Mouse (Mus musculus): ENCODE measurements at regions not wholly inside any gene's neighbourhood (a gene's known extent, or its start where the extent isn't known, plus 50 kb on each side); places are given as distances from the start of the nearest gene placed in this dataset.

DNA sequence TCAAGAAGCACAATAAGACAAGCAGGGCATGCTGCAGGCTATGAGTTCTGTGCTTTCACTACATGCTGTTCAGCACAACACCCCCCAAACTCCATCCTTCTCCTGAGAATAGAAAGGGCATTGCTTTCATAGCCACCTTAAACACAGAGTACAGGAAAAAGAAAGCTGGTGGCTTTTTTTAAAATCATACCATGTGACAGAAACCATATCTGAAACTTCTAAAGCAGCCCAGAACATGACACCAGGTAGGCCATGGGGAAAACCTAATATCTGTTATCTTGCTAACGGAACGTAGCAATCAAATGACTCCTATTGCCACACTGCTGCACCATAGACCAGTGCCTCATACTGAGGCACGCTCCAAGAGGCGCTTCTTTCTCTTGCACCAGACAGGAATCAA is 139.3 kb upstream of the Jmjd1c start:
- DNase-seq (ENCODE audit: low read depth in 2 of 2, low spot score in 2 of 2): no peak

DNA sequence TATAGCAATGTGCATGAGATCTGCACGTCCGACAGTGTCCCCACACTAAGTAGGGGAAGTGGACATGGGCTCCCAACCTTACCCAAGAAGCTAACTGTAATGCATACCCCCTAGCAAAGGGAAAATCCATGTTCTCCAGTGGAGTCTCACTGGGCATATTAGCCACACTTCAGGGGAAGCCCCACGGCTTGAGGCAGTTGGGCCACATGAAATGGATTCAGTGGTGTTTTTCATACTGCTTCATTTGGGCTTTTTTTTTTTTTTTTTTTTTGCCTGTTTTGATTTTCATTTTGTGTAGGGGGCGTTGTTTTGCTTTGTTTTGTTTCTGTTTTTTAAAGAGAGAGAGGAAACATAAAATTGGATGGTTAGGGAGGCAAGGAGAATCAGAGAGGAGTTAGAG is 138.6 kb upstream of the Jmjd1c start:
- DNase-seq (ENCODE audit: low read depth in 2 of 2, low spot score in 2 of 2): no peak

All from CD8-positive naive resting alpha-beta T cell, adult 2 months (primary cell).